Mouse (Mus musculus): ENCODE measurements at regions not wholly inside any gene's neighbourhood (a gene's known extent, or its start where the extent isn't known, plus 50 kb on each side); places are given as distances from the start of the nearest gene placed in this dataset.

GRCm38 (mm10) chr14:103929734-103930364, 85.6 kb upstream of the Ednrb start:
- TF ChIP-seq POLR2A (IDR thresholded peaks at IDR 0.05; ENCODE audit: control insufficient read depth, low read depth, low read length) (no peak), CTCF (IDR thresholded peaks at IDR 0.05; ENCODE audit: control insufficient read depth, insufficient read depth, insufficient replicate concordance, low read depth, low read length) (no peak)
